Mouse (Mus musculus) MEL (cell line): Measurements from ENCODE around the gene Thada. TPM values are rescaled to one million over a fixed set of nuclear protein-coding genes. Genes with fewer than 3 reads are reported as not detected.

Experiments
- DNase-seq: peaks from one replicate; pipeline ENCODE4 v3.0.0; 2011; ENCODE audit warnings: low read depth, low spot score
- H3K27ac ChIP-seq: 2 replicates; pipeline ENCODE4 v1.5.1; 2012; ENCODE audit warnings: low read depth, mild to moderate bottlenecking, control low read depth, low read length, moderate library complexity; ENCODE audit not compliant: control insufficient read depth
- H3K27me3 ChIP-seq, 2 experiments: fragments of 150-350 bp in 1 of 2; sonication (generic) in 1 of 2; 2 replicates each; pipeline ENCODE4 v1.6.1; 2012; ENCODE audit warnings: low read length in 2 of 2, mild to moderate bottlenecking in 2 of 2, improper control_type of control experiment in 1 of 2, moderate library complexity in 1 of 2; ENCODE audit not compliant: insufficient read depth in 2 of 2, control insufficient read depth in 1 of 2
- H3K36me3 ChIP-seq, 2 experiments: 2 replicates each; pipeline ENCODE4 v1.6.1; 2012 to 2014; ENCODE audit warnings: low read length in 2 of 2, improper control_type of control experiment in 1 of 2, inconsistent platforms in 1 of 2, mild to moderate bottlenecking in 1 of 2; ENCODE audit not compliant: insufficient read depth in 2 of 2, control insufficient read depth in 1 of 2
- H3K4me1 ChIP-seq, 2 experiments: fragments of 150-350 bp in 1 of 2; sonication (generic) in 1 of 2; 2 replicates each; pipeline ENCODE4 v1.6.1; 2012; ENCODE audit warnings: low read length in 2 of 2, improper control_type of control experiment in 1 of 2, mild to moderate bottlenecking in 1 of 2; ENCODE audit not compliant: insufficient read depth in 2 of 2, control insufficient read depth in 1 of 2
- H3K4me3 ChIP-seq, 2 experiments: fragments of 150-350 bp in 1 of 2; sonication (generic) in 1 of 2; 2 replicates each; pipeline ENCODE4 v1.5.1; 2012; ENCODE audit warnings: low read depth in 2 of 2, low read length in 2 of 2, mild to moderate bottlenecking in 2 of 2, moderate library complexity in 2 of 2, control low read depth in 1 of 2, improper control_type of control experiment in 1 of 2; ENCODE audit not compliant: control insufficient read depth in 1 of 2, insufficient read depth in 1 of 2
- H3K79me2 ChIP-seq: 2 replicates; pipeline ENCODE4 v1.6.1; 2012; ENCODE audit warnings: mild to moderate bottlenecking, low read length, moderate library complexity; ENCODE audit not compliant: control insufficient read depth, poor library complexity, insufficient read depth
- H3K9ac ChIP-seq: 2 replicates; pipeline ENCODE4 v1.6.1; 2012; ENCODE audit warnings: low read depth, mild to moderate bottlenecking, control low read depth, low read length, moderate library complexity; ENCODE audit not compliant: control insufficient read depth, poor library complexity, severe bottlenecking
- H3K9me3 ChIP-seq: fragments of 150-350 bp; sonication (generic); replicated peaks from 2 replicates; pipeline ENCODE4 v1.6.1; 2012; ENCODE audit warnings: mild to moderate bottlenecking, low read length, improper control_type of control experiment, moderate library complexity; ENCODE audit not compliant: insufficient read depth
- BHLHE40 ChIP-seq: IDR thresholded peaks from 2 replicates; pipeline ENCODE4 v1.6.1; 2012; ENCODE audit warnings: low read depth, mild to moderate bottlenecking, inconsistent platforms, low read length, improper control_type of control experiment, borderline replicate concordance
- ETS1 ChIP-seq: IDR thresholded peaks from 2 replicates; pipeline ENCODE4 v1.6.1; 2012; ENCODE audit warnings: low read depth, mild to moderate bottlenecking, inconsistent platforms, low read length, improper control_type of control experiment, moderate library complexity
- HCFC1 ChIP-seq: IDR thresholded peaks from 2 replicates; pipeline ENCODE4 v1.6.1; 2012; ENCODE audit warnings: low read depth, mild to moderate bottlenecking, inconsistent platforms, low read length, improper control_type of control experiment, moderate library complexity
- JUND ChIP-seq: IDR thresholded peaks from 2 replicates; pipeline ENCODE4 v1.6.1; 2011; ENCODE audit warnings: low read depth, mild to moderate bottlenecking, improper control_type of control experiment, low read length
- MAX ChIP-seq: IDR thresholded peaks from 2 replicates; pipeline ENCODE4 v1.6.1; 2011; ENCODE audit warnings: low read length, improper control_type of control experiment
- MAZ ChIP-seq: IDR thresholded peaks from 2 replicates; pipeline ENCODE4 v1.6.1; 2012; ENCODE audit warnings: low read depth, mild to moderate bottlenecking, inconsistent platforms, low read length, improper control_type of control experiment
- MXI1 ChIP-seq: IDR thresholded peaks from 2 replicates; pipeline ENCODE4 v1.6.1; 2011; ENCODE audit warnings: mild to moderate bottlenecking, low read depth, low read length, improper control_type of control experiment
- NELFE ChIP-seq: IDR thresholded peaks from 2 replicates; pipeline ENCODE4 v1.6.1; 2011; ENCODE audit warnings: low read depth, low read length, improper control_type of control experiment
- NRF1 ChIP-seq: IDR thresholded peaks from 2 replicates; pipeline ENCODE4 v1.6.1; 2014; ENCODE audit warnings: low read depth, mild to moderate bottlenecking, inconsistent platforms, low read length, improper control_type of control experiment, moderate library complexity; ENCODE audit not compliant: poor library complexity, insufficient read depth, severe bottlenecking
- POLR2AphosphoS2 ChIP-seq: IDR thresholded peaks from 2 replicates; pipeline ENCODE4 v1.6.1; 2011; ENCODE audit warnings: low read length, improper control_type of control experiment
- POLR2AphosphoS5 ChIP-seq: IDR thresholded peaks from 2 replicates; pipeline ENCODE4 v1.6.1; 2012; ENCODE audit warnings: low read depth, borderline replicate concordance, mild to moderate bottlenecking, inconsistent platforms, low read length, moderate library complexity, mixed read lengths
- SIN3A ChIP-seq: IDR thresholded peaks from 2 replicates; pipeline ENCODE4 v1.6.1; 2012; ENCODE audit warnings: low read length, improper control_type of control experiment, inconsistent platforms
- SMC3 ChIP-seq: IDR thresholded peaks from 2 replicates; pipeline ENCODE4 v1.6.1; 2011; ENCODE audit warnings: low read depth, low read length, improper control_type of control experiment
- TAL1 ChIP-seq: IDR thresholded peaks from 2 replicates; pipeline ENCODE4 v1.6.1; 2012; ENCODE audit warnings: mild to moderate bottlenecking, inconsistent platforms, low read length, moderate library complexity, mixed read lengths
- TCF12 ChIP-seq: IDR thresholded peaks from 2 replicates; pipeline ENCODE4 v1.6.1; 2014; ENCODE audit warnings: low read depth, mild to moderate bottlenecking, inconsistent platforms, low read length, improper control_type of control experiment, moderate library complexity
- UBTF ChIP-seq: IDR thresholded peaks from 2 replicates; pipeline ENCODE4 v1.6.1; 2012; ENCODE audit warnings: low read depth, mild to moderate bottlenecking, inconsistent platforms, low read length, improper control_type of control experiment, moderate library complexity, borderline replicate concordance; ENCODE audit not compliant: insufficient read depth
- USF2 ChIP-seq, 2 experiments: IDR thresholded peaks; 2 replicates each; pipeline ENCODE4 v1.6.1; 2011 to 2012; ENCODE audit warnings: improper control_type of control experiment in 2 of 2, low read length in 2 of 2, borderline replicate concordance in 1 of 2, inconsistent platforms in 1 of 2, low read depth in 1 of 2, mild to moderate bottlenecking in 1 of 2; ENCODE audit not compliant: insufficient read depth in 1 of 2
- ZC3H11A ChIP-seq: IDR thresholded peaks from 2 replicates; pipeline ENCODE4 v1.6.1; 2012; ENCODE audit warnings: low read depth, mild to moderate bottlenecking, inconsistent platforms, low read length, improper control_type of control experiment
- ZMIZ1 ChIP-seq: IDR thresholded peaks from 2 replicates; pipeline ENCODE4 v1.6.1; 2012; ENCODE audit warnings: low read depth, mild to moderate bottlenecking, inconsistent platforms, low read length, improper control_type of control experiment, moderate library complexity
- ZNF384 ChIP-seq: IDR thresholded peaks from 2 replicates; pipeline ENCODE4 v1.6.1; 2012; ENCODE audit warnings: low read depth, mild to moderate bottlenecking, inconsistent platforms, low read length, improper control_type of control experiment
- polyA plus RNA-seq, 2 experiments: library from polyadenylated mRNA; stranded (reverse) in 1 of 2; unstranded in 1 of 2; fragments of >175 nt in 1 of 2; fragments of >200 nt in 1 of 2; gene quantifications; 2 replicates each; pipeline versions ENCODE4 v1.2.1 to v1.2.4; 2012; ENCODE audit warnings: low replicate concordance in 2 of 2, low read depth in 1 of 2; ENCODE audit not compliant: insufficient read length in 2 of 2, insufficient read depth in 1 of 2, missing spikeins in 1 of 2
- total RNA-seq: library from RNA; depleted of rRNA; stranded (reverse); fragments of 300-350 nt; gene quantifications from 2 replicates; pipeline ENCODE4 v1.2.3, GENCODE M21; 2012

The Thada gene
- total and polyA plus RNA-seq, 3 experiments = 19.8 to 20.6 TPM; not detected in 1

- H3K36me3 ChIP-seq = peaks cover 0 to 3% of the 10 kb centered on the region in 2 experiments; a peak in 2 of 4 replicates
- no peak overlapping the region for H3K4me3 ChIP-seq
- no peak overlapping the region for H3K9ac ChIP-seq
- H3K4me1 ChIP-seq = peaks cover 0 to 5% of the 10 kb centered on the region in 2 experiments; a peak in 2 of 4 replicates
- no peak for DNase-seq
- no peaks in the 10 kb centered on the region for H3K27me3 ChIP-seq
- TF ChIP-seq ZMIZ1 = no peak
- no peak for TF ChIP-seq TAL1
- no peak for TF ChIP-seq TCF12
- no peaks in the 10 kb centered on the region for H3K79me2 ChIP-seq
- no peak overlapping the region for H3K27ac ChIP-seq
- no peaks in the 10 kb centered on the region for H3K9me3 ChIP-seq
These were observed 144.7 kb downstream of the Thada start for GRCm38 (mm10) chr17:84321351-84321750.

GRCm38 (mm10) chr17:84320576-84320975 lies 145.4 kb downstream of the Thada start:
- no peak for DNase-seq
- no peak for TF ChIP-seq NRF1
- TF ChIP-seq HCFC1 = no peak
- no peak for TF ChIP-seq MAZ
- TF ChIP-seq ZMIZ1 = no peak
- TF ChIP-seq SIN3A = no peak
- TF ChIP-seq POLR2AphosphoS2 = no peak
- TF ChIP-seq UBTF = no peak
- no peak for TF ChIP-seq ZNF384
- TF ChIP-seq MAX = no peak
- TF ChIP-seq, all 39 proteins: peak for 0
- Histone ChIP-seq H3K9me3 (no peaks in the 10 kb centered on the region), H3K4me1 (peaks cover 0 to 2% of the 10 kb centered on the region in 2 experiments; a peak in 2 of 4 replicates), H3K9ac (no peak overlapping the region), H3K27ac (no peak overlapping the region), H3K4me3 (no peak overlapping the region), H3K79me2 (no peaks in the 10 kb centered on the region), H3K36me3 (peaks cover 0 to 2% of the 10 kb centered on the region in 2 experiments; a peak in 2 of 4 replicates), H3K27me3 (no peaks in the 10 kb centered on the region)

GRCm38 (mm10) chr17:84314341-84314740 lies 151.7 kb downstream of the Thada start:
- DNase-seq = no peak
- Histone ChIP-seq H3K4me1 (no peaks in the 10 kb centered on the region; a peak in 1 of 4 replicates), H3K79me2 (no peaks in the 10 kb centered on the region), H3K4me3 (no peak overlapping the region), H3K27ac (no peak overlapping the region), H3K27me3 (no peaks in the 10 kb centered on the region), H3K9me3 (no peaks in the 10 kb centered on the region), H3K9ac (no peak overlapping the region), H3K36me3 (no peaks in the 10 kb centered on the region; a peak in 1 of 4 replicates)
- no peak for TF ChIP-seq MXI1
- no peak for TF ChIP-seq TCF12
- no peak for TF ChIP-seq NELFE
- no peak for TF ChIP-seq ZC3H11A
- no peak for TF ChIP-seq MAX
- no peak for TF ChIP-seq SMC3
- no peak for TF ChIP-seq USF2 (IDR thresholded peaks at IDR 0.05; ENCODE audit: borderline replicate concordance in 1 of 2, insufficient read depth in 1 of 2, low read depth in 1 of 2, low read length in 2 of 2)
- no peak for TF ChIP-seq ETS1
- TF ChIP-seq POLR2AphosphoS5 = no peak
- no peak for TF ChIP-seq JUND
- TF ChIP-seq BHLHE40 = no peak
